Mouse (Mus musculus) hindbrain, embryonic 15.5 days (tissue): ENCODE data around the gene Gm39566. TPM values are rescaled to one million over a fixed set of nuclear protein-coding genes. Genes with fewer than 3 reads are reported as not detected.
A peak's percentile ranks its signal among the peaks of the same experiment; 100 is the strongest.

Experiments used
- ATAC-seq: fragments of 200-750 bp; cut with Nextera tagmentation; 2 replicates; pipeline ENCODE4 v1.8.0; 2017; ENCODE audit warnings: low read depth, moderate number of reproducible peaks, moderate TSS enrichment; ENCODE audit not compliant: low FRiP score
- H3K27ac ChIP-seq: fragments of 300-500 bp; sonication (generic); replicated peaks from 2 replicates; pipeline ENCODE4 v1.5.1; 2015; ENCODE audit warnings: mild to moderate bottlenecking, inconsistent platforms
- H3K27me3 ChIP-seq: fragments of 300-500 bp; sonication (generic); 2 replicates; pipeline ENCODE4 v1.6.1; 2015; ENCODE audit warnings: control low read depth, inconsistent platforms
- H3K36me3 ChIP-seq: fragments of 300-500 bp; sonication (generic); 2 replicates; pipeline ENCODE4 v1.6.1; 2015; ENCODE audit warnings: control low read depth, inconsistent platforms
- H3K4me1 ChIP-seq: fragments of 300-500 bp; sonication (generic); replicated peaks from 2 replicates; pipeline ENCODE4 v1.6.1; 2015; ENCODE audit warnings: control low read depth, inconsistent platforms
- H3K4me2 ChIP-seq: fragments of 300-500 bp; sonication (generic); 2 replicates; pipeline ENCODE4 v1.6.1; 2015; ENCODE audit warnings: moderate library complexity, mild to moderate bottlenecking, inconsistent platforms
- H3K4me3 ChIP-seq: fragments of 300-500 bp; sonication (generic); 2 replicates; pipeline ENCODE4 v1.5.1; 2015; ENCODE audit warnings: mild to moderate bottlenecking, inconsistent platforms
- H3K9ac ChIP-seq: fragments of 300-500 bp; sonication (generic); 2 replicates; pipeline ENCODE4 v1.6.1; 2015; ENCODE audit warnings: inconsistent platforms
- H3K9me3 ChIP-seq: fragments of 300-500 bp; sonication (generic); 2 replicates; pipeline ENCODE4 v1.6.1; 2016; ENCODE audit warnings: control low read depth, inconsistent platforms
- WGBS: fragments of 180-500 bp; shearing (Covaris S2); methylation state at CpG from one replicate; pipeline ENCODE4 v1.1.7; 2015; 5-methylcytosine and 5-hydroxymethylcytosine counted together
- polyA plus RNA-seq: library from polyadenylated mRNA; unstranded; fragments of >200 nt; fragmentation: Nextera tagmentation; extraction: Ambion mirVana; gene quantifications from 2 replicates; pipeline ENCODE4 v1.2.1, GENCODE M21; 2015

Gm39566 gene
- polyA plus RNA-seq, 1 experiment from 2014 or later = not detected

- Histone ChIP-seq H3K27ac (peak overlapping the region; percentile 96), H3K27me3 (no peaks in the 10 kb centered on the region), H3K4me3 (peak overlapping the region; percentile 69), H3K9me3 (no peaks in the 10 kb centered on the region), H3K9ac (peak overlapping the region; percentile 81), H3K36me3 (peaks cover 20% of the 10 kb centered on the region; the same call in 1 of the 2 replicates), H3K4me1 (peaks cover 26% of the 10 kb centered on the region), H3K4me2 (peak overlapping the region; percentile 75)
- 10% methylated on average over 37 of the region's 37 CpGs for WGBS
- peak; percentile 61 for ATAC-seq
These were observed 31.9 kb upstream of the Gm39566 start for GRCm38 (mm10) chr11:69846738-69847688.

- Histone ChIP-seq H3K27me3 (no peaks in the 10 kb centered on the region), H3K9ac (peak within 1 kb of the TSS; percentile 81), H3K4me1 (peaks cover 26% of the 10 kb centered on the region), H3K4me3 (peak within 1 kb of the TSS; percentile 69), H3K27ac (peak within 1 kb of the TSS; percentile 96), H3K4me2 (peak within 1 kb of the TSS; percentile 75), H3K9me3 (no peaks in the 10 kb centered on the region), H3K36me3 (peaks cover 16% of the 10 kb centered on the region; the same call in 1 of the 2 replicates)
- WGBS = under 1% methylated on average over 37 of the region's 38 CpGs
- peak; percentile 95 for ATAC-seq
These were observed 31.1 kb upstream of the Gm39566 start, which contains the start of gene Plscr3 for GRCm38 (mm10) chr11:69846198-69846680. Plscr3 (plus strand) TSS chr11:69846376.

GRCm38 (mm10) chr11:69838714-69839104, 23.6 kb upstream of the Gm39566 start:
- Histone ChIP-seq H3K4me3 (peak overlapping the region; percentile 91), H3K4me1 (peaks cover 37% of the 10 kb centered on the region), H3K4me2 (peak overlapping the region; percentile 96), H3K36me3 (no peaks in the 10 kb centered on the region), H3K9me3 (no peaks in the 10 kb centered on the region), H3K27ac (peak overlapping the region; percentile 97), H3K9ac (peak overlapping the region; percentile 78), H3K27me3 (no peaks in the 10 kb centered on the region)
- under 1% methylated on average over 7 of the region's 7 CpGs for WGBS
- 0 out of 2 replicates have a peak, but pooled peaks have one; percentile 1 for ATAC-seq

GRCm38 (mm10) chr11:69837952-69838713, 23.0 kb upstream of the Gm39566 start, which contains the start of gene Tmem256:
Tmem256 (plus strand) TSS chr11:69838514.
- under 1% methylated on average over 34 of the region's 34 CpGs for WGBS
- peak; percentile 92 for ATAC-seq
- H3K4me3 ChIP-seq = peak within 1 kb of the TSS; percentile 91

GRCm38 (mm10) chr11:69837604-69837951, 22.5 kb upstream of the Gm39566 start, which contains the start of gene Nlgn2:
Nlgn2 (minus strand) TSS chr11:69837784.
- H3K9me3 ChIP-seq = no peaks in the 10 kb centered on the region
- peak within 1 kb of the TSS; percentile 97 for H3K9ac ChIP-seq
- peaks cover 8% of the 10 kb centered on the region for H3K36me3 ChIP-seq
- peak within 1 kb of the TSS; percentile 96 for H3K4me2 ChIP-seq
- no peaks in the 10 kb centered on the region for H3K27me3 ChIP-seq
- peaks cover 41% of the 10 kb centered on the region for H3K4me1 ChIP-seq
- WGBS = under 1% methylated on average over 31 of the region's 32 CpGs
- H3K4me3 ChIP-seq = peak within 1 kb of the TSS; percentile 91
- peak within 1 kb of the TSS; percentile 97 for H3K27ac ChIP-seq
- no peak; the same call in 1 of the 2 replicates for ATAC-seq

More at GRCm38 (mm10) chr11:69837952-69838713, 23.0 kb upstream of the Gm39566 start, which contains the start of gene Tmem256:
- no peaks in the 10 kb centered on the region for H3K9me3 ChIP-seq
- H3K4me2 ChIP-seq = peak within 1 kb of the TSS; percentile 96
- peaks cover 41% of the 10 kb centered on the region for H3K4me1 ChIP-seq
- peak within 1 kb of the TSS; percentile 97 for H3K27ac ChIP-seq
- H3K36me3 ChIP-seq = peaks cover 2% of the 10 kb centered on the region; the same call in 1 of the 2 replicates
- H3K27me3 ChIP-seq = no peaks in the 10 kb centered on the region
- H3K9ac ChIP-seq = peak within 1 kb of the TSS; percentile 97

GRCm38 (mm10) chr11:69836703-69837576, 21.8 kb upstream of the Gm39566 start:
- H3K9ac ChIP-seq = peak overlapping the region; percentile 97
- peak overlapping the region; percentile 97 for H3K27ac ChIP-seq
- no peaks in the 10 kb centered on the region for H3K27me3 ChIP-seq
- H3K36me3 ChIP-seq = peaks cover 14% of the 10 kb centered on the region
- H3K4me1 ChIP-seq = peaks cover 41% of the 10 kb centered on the region
- peak overlapping the region; percentile 96 for H3K4me2 ChIP-seq
- peak; percentile 9; the same call in 1 of the 2 replicates for ATAC-seq
- H3K9me3 ChIP-seq = no peaks in the 10 kb centered on the region
- peak overlapping the region; percentile 91 for H3K4me3 ChIP-seq
- under 1% methylated on average over 47 of the region's 52 CpGs for WGBS

DNA sequence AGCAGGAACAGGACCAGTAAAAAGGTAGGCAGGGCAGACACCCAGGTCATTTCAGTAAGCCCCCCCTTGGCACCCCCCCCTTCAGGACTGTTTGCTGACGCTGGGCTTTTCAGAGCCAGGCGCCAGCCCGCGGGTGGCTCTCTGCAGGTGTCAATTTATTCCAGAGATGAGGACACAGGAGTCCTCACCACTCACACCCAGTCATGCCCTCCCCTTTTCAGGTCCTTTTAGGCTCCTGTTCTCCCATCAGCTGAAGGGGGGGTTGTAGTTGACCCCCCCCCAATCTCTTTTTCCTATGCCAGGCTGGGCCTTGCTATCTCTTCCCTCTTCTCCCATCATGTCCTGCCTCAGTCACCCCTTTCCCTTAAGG, 20.9 kb upstream of the Gm39566 start:
- WGBS = 2% methylated on average over 4 of the region's 4 CpGs
- no peak for ATAC-seq

DNA sequence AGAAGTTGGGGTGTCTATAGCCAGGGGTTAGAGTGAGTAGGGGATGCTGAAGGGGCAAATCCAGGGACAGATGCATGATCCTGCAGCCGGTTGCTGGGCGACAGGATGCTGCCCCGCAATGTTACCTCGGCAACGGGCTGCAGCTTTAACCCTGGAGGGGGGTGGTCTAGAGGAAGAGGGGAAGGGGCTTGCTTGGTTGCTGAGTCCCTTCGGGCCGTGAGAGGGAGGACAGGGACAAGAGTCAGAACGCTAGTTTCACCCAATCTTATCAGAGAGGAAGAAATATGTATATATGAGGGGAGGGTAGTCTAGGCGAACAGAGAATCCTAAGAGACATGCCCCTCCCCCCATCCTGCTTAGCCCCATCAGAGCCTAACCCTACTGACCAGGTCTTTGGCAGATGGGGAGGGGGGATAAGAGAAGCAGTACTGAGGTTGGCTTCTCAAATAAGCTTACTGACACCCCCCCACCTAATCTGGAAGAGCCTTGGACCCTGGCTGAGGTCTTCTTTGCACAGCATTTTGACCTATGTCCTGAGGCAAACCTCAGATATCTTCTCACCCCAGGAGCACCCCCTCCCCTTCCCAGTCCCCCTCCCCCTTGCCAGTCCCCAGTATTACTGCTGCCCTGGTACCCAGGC, 20.3 kb upstream of the Gm39566 start:
- ATAC-seq = no peak
- H3K36me3 ChIP-seq = peaks cover 15% of the 10 kb centered on the region
- peaks cover 41% of the 10 kb centered on the region for H3K4me1 ChIP-seq
- H3K27me3 ChIP-seq = no peaks in the 10 kb centered on the region
- 3% methylated on average over 9 of the region's 9 CpGs for WGBS
- H3K4me3 ChIP-seq = peak overlapping the region; percentile 91
- H3K27ac ChIP-seq = peak overlapping the region; percentile 97
- peak overlapping the region; percentile 96 for H3K4me2 ChIP-seq
- peak overlapping the region; percentile 97 for H3K9ac ChIP-seq
- no peaks in the 10 kb centered on the region for H3K9me3 ChIP-seq

More for the DNA sequence above, 20.9 kb upstream of the Gm39566 start:
- Histone ChIP-seq H3K36me3 (peaks cover 15% of the 10 kb centered on the region), H3K9ac (peak overlapping the region; percentile 97), H3K27ac (peak overlapping the region; percentile 97), H3K4me2 (peak overlapping the region; percentile 96), H3K27me3 (no peaks in the 10 kb centered on the region), H3K9me3 (no peaks in the 10 kb centered on the region), H3K4me3 (peak overlapping the region; percentile 91), H3K4me1 (peaks cover 41% of the 10 kb centered on the region)

DNA sequence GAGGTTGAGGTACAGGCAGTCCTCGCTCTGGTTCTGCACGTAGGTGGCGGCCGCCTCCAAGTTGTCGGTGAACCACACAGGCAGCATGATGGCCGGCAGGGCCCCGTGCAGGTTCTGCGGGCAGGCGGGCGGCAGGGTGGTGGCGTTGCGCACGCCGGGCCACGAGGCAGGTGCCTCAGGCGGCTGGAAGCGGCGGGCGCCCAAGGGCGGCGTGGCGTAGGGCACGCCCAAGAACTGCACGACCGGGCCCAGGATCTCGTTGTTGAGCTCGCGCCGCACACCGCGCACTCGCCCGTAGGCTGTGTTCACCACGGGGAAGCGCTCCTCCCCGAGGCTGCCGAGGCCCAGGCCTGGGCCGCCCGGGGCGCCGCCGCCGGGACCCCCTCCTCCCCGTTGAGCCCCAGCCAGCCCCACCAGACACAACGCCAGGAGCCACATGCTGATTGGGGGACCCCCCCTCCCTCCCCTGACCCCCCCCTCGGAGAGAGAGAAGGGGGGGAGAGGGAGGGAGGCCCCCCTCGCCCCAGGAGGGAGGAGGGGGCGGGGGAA, 19.0 kb upstream of the Gm39566 start:
- Histone ChIP-seq H3K4me2 (peak overlapping the region; percentile 96), H3K4me3 (peak overlapping the region; percentile 91), H3K9me3 (no peaks in the 10 kb centered on the region), H3K27ac (peak overlapping the region; percentile 6; the same call in 1 of the 2 replicates), H3K4me1 (peaks cover 40% of the 10 kb centered on the region), H3K9ac (peak overlapping the region; percentile 97), H3K36me3 (peaks cover 20% of the 10 kb centered on the region), H3K27me3 (no peaks in the 10 kb centered on the region)
- WGBS = 6% methylated on average over 39 of the region's 48 CpGs
- ATAC-seq = no peak

DNA sequence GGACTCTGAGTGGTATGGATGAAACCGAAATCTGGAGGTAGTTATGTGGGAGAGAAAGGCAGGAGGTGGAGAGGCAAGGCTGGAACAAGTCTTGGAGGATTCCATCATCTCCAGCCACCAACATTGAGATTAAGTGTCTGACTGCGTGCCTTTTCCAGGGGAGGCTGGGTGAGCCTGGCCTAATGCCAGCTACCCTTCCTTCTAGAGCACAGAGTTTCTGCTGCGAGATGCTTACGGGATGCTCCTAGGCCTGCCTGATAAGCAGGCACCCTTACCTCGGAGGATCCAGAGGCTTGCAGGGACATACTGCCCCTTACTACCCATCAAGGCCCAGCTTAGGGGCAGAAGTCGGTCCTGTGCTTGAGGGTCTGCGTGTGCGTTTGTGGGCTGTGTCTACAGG, 18.5 kb upstream of the Gm39566 start:
- Histone ChIP-seq H3K4me1 (peaks cover 39% of the 10 kb centered on the region), H3K27me3 (no peaks in the 10 kb centered on the region), H3K9me3 (no peaks in the 10 kb centered on the region), H3K4me2 (peak overlapping the region; percentile 96), H3K9ac (peak overlapping the region; percentile 97), H3K27ac (peak overlapping the region; percentile 6; the same call in 1 of the 2 replicates), H3K36me3 (peaks cover 24% of the 10 kb centered on the region), H3K4me3 (peak overlapping the region; percentile 91)
- no peak for ATAC-seq
- WGBS = 50% methylated on average over 8 of the region's 8 CpGs
